Mouse (Mus musculus) CH12.LX (cell line): ENCODE data around the gene 1700025C18Rik. TPM values are rescaled to one million over a fixed set of nuclear protein-coding genes. Genes with fewer than 3 reads are reported as not detected.

ENCODE experiments used
- DNase-seq: peaks from one replicate; pipeline ENCODE4 v3.0.0-alpha.2; 2013; ENCODE audit errors: extremely low read depth
- H3K27ac ChIP-seq: 2 replicates; pipeline ENCODE4 v1.5.1; 2012; ENCODE audit warnings: low read depth, mild to moderate bottlenecking, control low read depth, moderate library complexity; ENCODE audit not compliant: insufficient read depth
- H3K27me3 ChIP-seq: replicated peaks from 2 replicates; pipeline ENCODE3; 2012; ENCODE audit warnings: inconsistent platforms
- H3K36me3 ChIP-seq, 2 experiments: replicated peaks in 1 of 2; 2 replicates each; pipeline versions ENCODE3 to v1.6.1; 2012; ENCODE audit warnings: inconsistent platforms in 1 of 2, low read length in 1 of 2, mild to moderate bottlenecking in 1 of 2, mixed read lengths in 1 of 2, moderate library complexity in 1 of 2; ENCODE audit not compliant: control insufficient read depth in 1 of 2, insufficient read depth in 1 of 2
- H3K4me1 ChIP-seq, 2 experiments: 2 replicates each; pipeline ENCODE4 v1.6.1; 2012; ENCODE audit warnings: inconsistent platforms in 1 of 2, moderate library complexity in 1 of 2; ENCODE audit not compliant: insufficient read depth in 2 of 2, control insufficient read depth in 1 of 2
- H3K4me2 ChIP-seq: 2 replicates; pipeline ENCODE4 v1.6.1; 2012; ENCODE audit warnings: low read depth, mild to moderate bottlenecking, control low read depth; ENCODE audit not compliant: poor library complexity, insufficient read depth, severe bottlenecking
- H3K4me3 ChIP-seq, 3 experiments: fragments of 150-350 bp in 1 of 3; sonication (generic) in 1 of 3; replicated peaks in 1 of 3; 2 replicates each; pipeline versions ENCODE3 to v1.5.1; 2011 to 2012; ENCODE audit warnings: low read depth in 2 of 3, low read length in 2 of 3, mild to moderate bottlenecking in 2 of 3, moderate library complexity in 2 of 3, control low read depth in 1 of 3, improper control_type of control experiment in 1 of 3, inconsistent platforms in 1 of 3, mixed read lengths in 1 of 3; ENCODE audit not compliant: poor library complexity in 1 of 3
- H3K79me2 ChIP-seq: replicated peaks from 2 replicates; pipeline ENCODE4 v1.6.1; 2012; ENCODE audit warnings: mild to moderate bottlenecking, moderate library complexity; ENCODE audit not compliant: control insufficient read depth, poor library complexity, insufficient read depth, severe bottlenecking; ENCODE audit errors: extremely low read depth
- H3K9ac ChIP-seq: 2 replicates; pipeline ENCODE4 v1.6.1; 2012; ENCODE audit warnings: low read depth, mild to moderate bottlenecking, control low read depth, moderate library complexity; ENCODE audit not compliant: insufficient read depth
- H3K9me3 ChIP-seq: replicated peaks from 2 replicates; pipeline ENCODE3; 2012; ENCODE audit warnings: low read length, inconsistent platforms, mixed read lengths
- BHLHE40 ChIP-seq: IDR thresholded peaks from 2 replicates; pipeline ENCODE4 v1.6.1; 2011; ENCODE audit warnings: mild to moderate bottlenecking, low read depth, low read length, improper control_type of control experiment
- CTCF ChIP-seq, 2 experiments: IDR thresholded peaks in 1 of 2; conservative IDR thresholded peaks in 1 of 2; 2 replicates each; pipeline ENCODE4 v1.5.1; 2011 to 2012; ENCODE audit warnings: low read depth in 2 of 2, low read length in 2 of 2, improper control_type of control experiment in 1 of 2, inconsistent platforms in 1 of 2, mild to moderate bottlenecking in 1 of 2, moderate library complexity in 1 of 2
- E2F4 ChIP-seq: IDR thresholded peaks from 2 replicates; pipeline ENCODE4 v1.6.1; 2011; ENCODE audit warnings: low read depth, low read length, improper control_type of control experiment; ENCODE audit not compliant: insufficient replicate concordance
- ELF1 ChIP-seq: IDR thresholded peaks from 2 replicates; pipeline ENCODE4 v1.6.1; 2014; ENCODE audit warnings: low read depth, mild to moderate bottlenecking, inconsistent platforms, low read length, improper control_type of control experiment
- EP300 ChIP-seq: IDR thresholded peaks from 2 replicates; pipeline ENCODE4 v1.6.1; 2011; ENCODE audit warnings: low read length, improper control_type of control experiment
- GABPA ChIP-seq: IDR thresholded peaks from 2 replicates; pipeline ENCODE4 v1.6.1; 2012; ENCODE audit warnings: low read depth, low read length, improper control_type of control experiment, inconsistent platforms; ENCODE audit not compliant: insufficient replicate concordance
- HCFC1 ChIP-seq: IDR thresholded peaks from 2 replicates; pipeline ENCODE4 v1.6.1; 2012; ENCODE audit warnings: low read depth, mild to moderate bottlenecking, inconsistent platforms, low read length, improper control_type of control experiment
- JUN ChIP-seq: IDR thresholded peaks from 2 replicates; pipeline ENCODE4 v1.6.1; 2011; ENCODE audit warnings: low read depth, mild to moderate bottlenecking, low read length, improper control_type of control experiment, moderate library complexity; ENCODE audit not compliant: insufficient read depth
- JUND ChIP-seq: conservative IDR thresholded peaks from 2 replicates; pipeline ENCODE4 v1.6.1; 2011; ENCODE audit warnings: low read depth, low read length, improper control_type of control experiment
- MAFK ChIP-seq: IDR thresholded peaks from 2 replicates; pipeline ENCODE4 v1.6.1; 2011; ENCODE audit warnings: low read length, improper control_type of control experiment; ENCODE audit not compliant: insufficient replicate concordance
- MAX ChIP-seq: IDR thresholded peaks from 2 replicates; pipeline ENCODE4 v1.6.1; 2011; ENCODE audit warnings: low read length, improper control_type of control experiment
- MAZ ChIP-seq: IDR thresholded peaks from 2 replicates; pipeline ENCODE4 v1.6.1; 2012; ENCODE audit warnings: low read depth, mild to moderate bottlenecking, inconsistent platforms, low read length, improper control_type of control experiment, moderate library complexity
- MEF2A ChIP-seq: IDR thresholded peaks from 2 replicates; pipeline ENCODE4 v1.6.1; 2014; ENCODE audit warnings: low read depth, mild to moderate bottlenecking, inconsistent platforms, low read length, improper control_type of control experiment, borderline replicate concordance
- MXI1 ChIP-seq: IDR thresholded peaks from 2 replicates; pipeline ENCODE4 v1.6.1; 2011; ENCODE audit warnings: mild to moderate bottlenecking, low read depth, low read length, improper control_type of control experiment
- MYC ChIP-seq: IDR thresholded peaks from 2 replicates; pipeline ENCODE4 v1.6.1; 2011; ENCODE audit warnings: low read depth, mild to moderate bottlenecking, improper control_type of control experiment, low read length
- NELFE ChIP-seq: IDR thresholded peaks from 2 replicates; pipeline ENCODE4 v1.6.1; 2011; ENCODE audit warnings: low read depth, low read length, improper control_type of control experiment
- NRF1 ChIP-seq: IDR thresholded peaks from 2 replicates; pipeline ENCODE4 v1.6.1; 2014; ENCODE audit warnings: low read depth, mild to moderate bottlenecking, inconsistent platforms, low read length, improper control_type of control experiment, moderate library complexity
- PAX5 ChIP-seq: IDR thresholded peaks from 2 replicates; pipeline ENCODE4 v1.6.1; 2012; ENCODE audit warnings: low read length, inconsistent platforms, mixed read lengths
- POLR2A ChIP-seq: IDR thresholded peaks from 2 replicates; pipeline ENCODE4 v1.6.1; 2011; ENCODE audit warnings: low read depth, mild to moderate bottlenecking, improper control_type of control experiment, low read length
- POLR2AphosphoS2 ChIP-seq: IDR thresholded peaks from 2 replicates; pipeline ENCODE4 v1.6.1; 2011; ENCODE audit warnings: low read depth, low read length, improper control_type of control experiment
- RAD21 ChIP-seq: IDR thresholded peaks from 2 replicates; pipeline ENCODE4 v1.6.1; 2011; ENCODE audit warnings: low read depth, mild to moderate bottlenecking, low read length, improper control_type of control experiment, moderate library complexity
- RCOR1 ChIP-seq: conservative IDR thresholded peaks from 2 replicates; pipeline ENCODE4 v1.6.1; 2012; ENCODE audit warnings: low read depth, mild to moderate bottlenecking, inconsistent platforms, low read length, improper control_type of control experiment
- SMC3 ChIP-seq: IDR thresholded peaks from 2 replicates; pipeline ENCODE4 v1.6.1; 2011; ENCODE audit warnings: low read depth, low read length, improper control_type of control experiment
- TBP ChIP-seq: conservative IDR thresholded peaks from 2 replicates; pipeline ENCODE4 v1.6.1; 2011; ENCODE audit warnings: low read depth, low read length, improper control_type of control experiment
- USF1 ChIP-seq: IDR thresholded peaks from 2 replicates; pipeline ENCODE4 v1.6.1; 2014; ENCODE audit warnings: low read depth, mild to moderate bottlenecking, inconsistent platforms, low read length, improper control_type of control experiment
- USF2 ChIP-seq: conservative IDR thresholded peaks from 2 replicates; pipeline ENCODE4 v1.6.1; 2011; ENCODE audit warnings: low read depth, low read length, improper control_type of control experiment
- ZC3H11A ChIP-seq: IDR thresholded peaks from 2 replicates; pipeline ENCODE4 v1.6.1; 2012; ENCODE audit warnings: low read depth, mild to moderate bottlenecking, inconsistent platforms, low read length, improper control_type of control experiment
- ZMIZ1 ChIP-seq: IDR thresholded peaks from 2 replicates; pipeline ENCODE4 v1.6.1; 2012; ENCODE audit warnings: low read depth, mild to moderate bottlenecking, inconsistent platforms, low read length, improper control_type of control experiment
- ZNF384 ChIP-seq: IDR thresholded peaks from 2 replicates; pipeline ENCODE4 v1.6.1; 2012; ENCODE audit warnings: low read depth, low read length, improper control_type of control experiment, inconsistent platforms
- dilution Hi-C: fragments of 300-500 bp; cut with MboI; formaldehyde crosslinking; loops from 2 replicates; pipeline ENCODE4 v1.14.3; 2020; ENCODE audit warnings: low sequenced_read_pairs; ENCODE audit not compliant: extremely low pct_unique_long_range_greater_than_20kb, extremely low pct_ligation_motif_present
- in situ Hi-C: fragments of 300-500 bp; cut with MboI; formaldehyde crosslinking; loops from 3 replicates; pipeline ENCODE4 v1.14.3; 2019; ENCODE audit warnings: low sequenced_read_pairs, low pct_ligation_motif_present, low pct_unique_long_range_greater_than_20kb, mixed read lengths
- polyA plus RNA-seq: library from polyadenylated mRNA; unstranded; fragments of >175 nt; gene quantifications from 2 replicates; pipeline ENCODE4 v1.2.1, GENCODE M21; 2012; ENCODE audit warnings: low read depth; ENCODE audit not compliant: insufficient read length
- total RNA-seq, 2 experiments: library from RNA; depleted of rRNA; stranded (reverse); fragments of 300-350 nt in 1 of 2; fragments of >200 nt in 1 of 2; gene quantifications; 2 replicates each; pipeline ENCODE4 v1.2.3; 2012 to 2014

Gene 1700025C18Rik
- total and polyA plus RNA-seq, 3 experiments: not detected

- H3K36me3 ChIP-seq: peaks cover 29 to 35% of the 10 kb centered on the region in 2 experiments
- peaks cover 19% of the 10 kb centered on the region for H3K27me3 ChIP-seq
- H3K4me3 ChIP-seq: no peak overlapping the region
- H3K4me2 ChIP-seq: no peak overlapping the region
- no peak overlapping the region for H3K9ac ChIP-seq
- dilution Hi-C loops: no loop called here
- H3K79me2 ChIP-seq: no peaks in the 10 kb centered on the region
- TF ChIP-seq MAX (no peak), MYC (no peak), POLR2A (no peak), MXI1 (no peak), TBP (no peak), ZNF384 (no peak), JUN (no peak), BHLHE40 (no peak), SMC3 (no peak), MEF2A (no peak), PAX5 (no peak), ZC3H11A (no peak), RCOR1 (no peak), HCFC1 (no peak), GABPA (no peak), EP300 (no peak), ELF1 (no peak), NRF1 (no peak), MAFK (no peak), NELFE (no peak)
- no peak overlapping the region for H3K27ac ChIP-seq
- in situ Hi-C loops: loop anchor here (10.0 kb wide), 1 partner anchor 261 kb away; no protein-coding TSS in a partner anchor
- peaks cover 4 to 29% of the 10 kb centered on the region in 2 experiments; a peak in 3 of 4 replicates for H3K4me1 ChIP-seq
- DNase-seq: no peak
- no peaks in the 10 kb centered on the region for H3K9me3 ChIP-seq
Observed at GRCm38 (mm10) chr2:165073381-165073781, 17.2 kb downstream of the 1700025C18Rik start.

- Histone ChIP-seq H3K9me3 (no peaks in the 10 kb centered on the region), H3K9ac (no peak overlapping the region), H3K4me1 (peaks cover 8 to 25% of the 10 kb centered on the region in 2 experiments), H3K79me2 (no peaks in the 10 kb centered on the region), H3K36me3 (peaks cover 52 to 64% of the 10 kb centered on the region in 2 experiments), H3K27ac (no peak overlapping the region), H3K4me3 (no peak overlapping the region), H3K4me2 (no peak overlapping the region), H3K27me3 (no peaks in the 10 kb centered on the region)
- dilution Hi-C loops (no loop called here), in situ Hi-C loops (loop anchor here (10.0 kb wide), 1 partner anchor 265 kb away; no protein-coding TSS in a partner anchor)
- TF ChIP-seq USF2: no peak
- no peak for TF ChIP-seq EP300
- no peak for TF ChIP-seq GABPA
- TF ChIP-seq JUND: no peak
- no peak for TF ChIP-seq ZC3H11A
- no peak for TF ChIP-seq MAFK
- peak; percentile 38 for TF ChIP-seq SMC3
- no peak for TF ChIP-seq MAZ
- no peak for TF ChIP-seq E2F4
- TF ChIP-seq TBP: no peak
- no peak for TF ChIP-seq BHLHE40
- no peak for TF ChIP-seq POLR2AphosphoS2
- no peak for TF ChIP-seq USF1
- peak; percentile 14; the same call in 1 of the 2 replicates for TF ChIP-seq POLR2A
- peak; percentile 31 to 70; a peak in 3 of 4 replicates for TF ChIP-seq CTCF (conservative IDR thresholded peaks at IDR 0.05 in 1 of 2, IDR thresholded peaks at IDR 0.05 in 1 of 2; ENCODE audit: low read depth in 2 of 2, low read length in 2 of 2)
- peak; percentile 32 for TF ChIP-seq RAD21
- no peak for TF ChIP-seq ZMIZ1
- peak; percentile 47 for DNase-seq
Observed at GRCm38 (mm10) chr2:165070096-165070816, 20.3 kb downstream of the 1700025C18Rik start.
